Mouse (Mus musculus): ENCODE data around the gene Cib3. TPM values are rescaled to one million over a fixed set of nuclear protein-coding genes. Genes with fewer than 3 reads are reported as not detected.

Gene Cib3
- 0.04 and 0.11 TPM in 2 replicates for polyA plus RNA-seq (2012; rRNA removed)

- DNase-seq (ENCODE audit: low spot score): no peak
Measured at GRCm38 (mm10) chr8:72212751-72213150, at the start of gene Cib3. TSS of gene Cib3 (minus strand) at chr8:72212837.

- DNase-seq (ENCODE audit: low spot score): no peak
Measured at GRCm38 (mm10) chr8:72261872-72262271, 49.2 kb upstream of the Cib3 start.

GRCm38 (mm10) chr8:72261431-72261830 is 48.8 kb upstream of the Cib3 start:
- no peak for DNase-seq (ENCODE audit: low spot score)

GRCm38 (mm10) chr8:72261019-72261418 is 48.4 kb upstream of the Cib3 start:
- no peak for DNase-seq (ENCODE audit: low spot score)

- DNase-seq (ENCODE audit: low spot score): no peak
Measured at GRCm38 (mm10) chr8:72260585-72260984, 47.9 kb upstream of the Cib3 start.

- DNase-seq (ENCODE audit: low spot score): no peak
Measured at GRCm38 (mm10) chr8:72259862-72260261, 47.2 kb upstream of the Cib3 start.

- no peak for DNase-seq (ENCODE audit: low spot score)
Measured at GRCm38 (mm10) chr8:72257902-72258238, 45.2 kb upstream of the Cib3 start.

GRCm38 (mm10) chr8:72257171-72257901 is 44.7 kb upstream of the Cib3 start:
- DNase-seq (ENCODE audit: low spot score): no peak

- DNase-seq (ENCODE audit: low spot score): no peak
Measured at GRCm38 (mm10) chr8:72244610-72245009, 32.0 kb upstream of the Cib3 start.

GRCm38 (mm10) chr8:72242226-72242625 is 29.6 kb upstream of the Cib3 start:
- DNase-seq (ENCODE audit: low spot score): no peak

GRCm38 (mm10) chr8:72240951-72241350 is 28.3 kb upstream of the Cib3 start:
- DNase-seq (ENCODE audit: low spot score): peak; percentile 12

- no peak for DNase-seq (ENCODE audit: low spot score)
Measured at GRCm38 (mm10) chr8:72240403-72240763, 27.7 kb upstream of the Cib3 start.

- DNase-seq (ENCODE audit: low spot score): peak; percentile 90
Measured at GRCm38 (mm10) chr8:72239499-72240402, 27.1 kb upstream of the Cib3 start, which contains the start of gene Ap1m1. TSS of gene Ap1m1 (plus strand) at chr8:72240018.

GRCm38 (mm10) chr8:72222656-72223055 is 10.0 kb upstream of the Cib3 start:
- DNase-seq (ENCODE audit: low spot score): no peak

- DNase-seq (ENCODE audit: low spot score): no peak
Measured at GRCm38 (mm10) chr8:72220758-72221157, 8.1 kb upstream of the Cib3 start.

- DNase-seq (ENCODE audit: low spot score): peak; percentile 54
Measured at GRCm38 (mm10) chr8:72219541-72220363, 7.1 kb upstream of the Cib3 start, which contains the start of gene Fam32a. TSS of gene Fam32a (plus strand) at chr8:72219730.

- DNase-seq (ENCODE audit: low spot score): no peak
Measured at GRCm38 (mm10) chr8:72218781-72219540, 6.3 kb upstream of the Cib3 start.

GRCm38 (mm10) chr8:72215871-72216270 is 3.2 kb upstream of the Cib3 start:
- no peak for DNase-seq (ENCODE audit: low spot score)

- no peak for DNase-seq (ENCODE audit: low spot score)
Measured at GRCm38 (mm10) chr8:72215060-72215459, 2.4 kb upstream of the Cib3 start.

GRCm38 (mm10) chr8:72213536-72213935 is 899 bp upstream of the Cib3 start, which contains the start of gene Gm11034:
TSS of gene Gm11034 (minus strand) at chr8:72213636.
- DNase-seq (ENCODE audit: low spot score): no peak

GRCm38 (mm10) chr8:72211846-72212245 is 791 bp downstream of the Cib3 start:
- DNase-seq (ENCODE audit: low spot score): no peak
